Mouse (Mus musculus): ENCODE measurements around the gene Wdr6. TPM values are rescaled to one million over a fixed set of nuclear protein-coding genes. Genes with fewer than 3 reads are reported as not detected.
"Not testable (repeated sequence)": the region's sequence is repeated elsewhere in the genome, so short reads cannot be mapped to it uniquely, and the experiment has no call there.

The Wdr6 gene
- total and polyA plus RNA-seq, 3 experiments, result 43.5 to 44.9 TPM; not detected in 1

DNA sequence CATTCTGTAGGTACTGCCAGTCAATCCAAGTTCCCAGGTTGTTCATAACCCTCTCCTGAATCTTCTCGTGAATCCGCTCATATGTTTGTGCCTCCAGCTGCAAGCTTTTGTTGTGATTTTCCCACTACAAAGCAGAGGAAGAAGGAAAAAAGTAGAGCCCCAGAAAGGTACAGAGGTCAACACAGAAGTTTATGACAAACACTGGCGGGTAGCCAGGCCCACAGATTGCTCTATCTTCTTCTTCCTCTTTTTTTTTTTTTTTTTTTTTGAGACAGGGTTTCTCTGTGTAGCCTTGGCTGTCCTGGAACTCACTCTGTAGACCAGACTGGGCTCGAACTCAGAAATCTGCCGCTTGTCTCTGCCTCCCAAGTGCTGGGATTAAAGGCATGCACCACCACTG, 29.4 kb upstream of the Wdr6 start:
- not testable (repeated sequence) for H3K9ac ChIP-seq (ENCODE audit: control insufficient read depth, low read depth, low read length, poor library complexity, severe bottlenecking); H3K79me2 ChIP-seq (ENCODE audit: control insufficient read depth, insufficient read depth, low read length, poor library complexity); H3K27me3 ChIP-seq (ENCODE audit: control insufficient read depth in 1 of 2, insufficient read depth in 2 of 2, low read length in 2 of 2); H3K4me3 ChIP-seq (ENCODE audit: control insufficient read depth in 1 of 2, insufficient read depth in 1 of 2, low read depth in 2 of 2, low read length in 2 of 2); H3K9me3 ChIP-seq (replicated peaks; ENCODE audit: insufficient read depth, low read length); H3K4me1 ChIP-seq (ENCODE audit: control insufficient read depth in 1 of 2, insufficient read depth in 2 of 2, low read length in 2 of 2); H3K27ac ChIP-seq (ENCODE audit: control insufficient read depth, low read depth, low read length)
- peak; percentile 86 for DNase-seq (ENCODE audit: low read depth, low spot score)
- H3K36me3 ChIP-seq (ENCODE audit: control insufficient read depth in 1 of 2, insufficient read depth in 2 of 2, low read length in 2 of 2), result peaks cover 14 to 28% of the 10 kb centered on the region in 2 experiments
- peak; percentile 16 to 64; a peak in 2 of 4 replicates for TF ChIP-seq EP300 (IDR thresholded peaks at IDR 0.05; ENCODE audit: low read depth in 1 of 2, low read length in 2 of 2)
- TF ChIP-seq RCOR1 (IDR thresholded peaks at IDR 0.05; ENCODE audit: low read depth, low read length), result peak; percentile 92
- TF ChIP-seq SIN3A (IDR thresholded peaks at IDR 0.05; ENCODE audit: low read length), result 0 out of 2 replicates have a peak, but pooled peaks have one; percentile 34
- TF ChIP-seq ZNF384 (IDR thresholded peaks at IDR 0.05; ENCODE audit: low read depth, low read length), result peak; percentile 97
- 0 out of 2 replicates have a peak, but pooled peaks have one; percentile 26 for TF ChIP-seq GATA1 (IDR thresholded peaks at IDR 0.05; ENCODE audit: low read depth, low read length)

DNA sequence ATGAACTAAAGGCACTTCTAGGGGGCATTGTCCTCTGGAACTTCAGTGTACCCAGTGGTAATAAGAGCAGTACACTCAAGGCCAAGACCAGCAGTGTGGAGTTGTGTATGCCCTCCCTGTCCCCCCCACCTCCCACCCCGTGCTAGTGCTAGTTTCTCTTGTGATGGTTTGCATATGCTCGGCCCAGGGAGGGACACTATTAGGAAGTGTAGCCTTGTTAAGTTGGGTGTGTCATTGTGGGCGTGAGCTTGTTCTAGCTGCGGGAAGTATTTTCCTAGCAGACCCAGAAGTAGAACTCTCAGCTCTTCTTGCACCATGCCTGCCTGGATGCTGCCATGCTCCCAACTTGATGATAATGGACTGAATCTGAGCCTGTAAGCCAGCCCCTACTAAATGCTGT, 23.4 kb upstream of the Wdr6 start:
- no peak for TF ChIP-seq ZC3H11A (IDR thresholded peaks at IDR 0.05; ENCODE audit: low read depth, low read length)
- TF ChIP-seq MAZ (IDR thresholded peaks at IDR 0.05; ENCODE audit: low read depth, low read length), result no peak
- no peak for TF ChIP-seq ETS1 (IDR thresholded peaks at IDR 0.05; ENCODE audit: low read depth, low read length)
- TF ChIP-seq HCFC1 (IDR thresholded peaks at IDR 0.05; ENCODE audit: low read depth, low read length), result no peak
- TF ChIP-seq ZKSCAN1 (IDR thresholded peaks at IDR 0.05; ENCODE audit: low read depth, low read length), result no peak
- no peak for TF ChIP-seq TCF12 (IDR thresholded peaks at IDR 0.05; ENCODE audit: low read depth, low read length)
- TF ChIP-seq TAL1 (IDR thresholded peaks at IDR 0.05; ENCODE audit: low read length), result no peak
- no peak for TF ChIP-seq POLR2A (IDR thresholded peaks at IDR 0.05; ENCODE audit: control insufficient read depth in 1 of 2, insufficient read depth in 1 of 2, low read depth in 1 of 2, low read length in 2 of 2, poor library complexity in 1 of 2)
- no peak for TF ChIP-seq GABPA (IDR thresholded peaks at IDR 0.05; ENCODE audit: low read depth, low read length)
- no peak for TF ChIP-seq MAX (IDR thresholded peaks at IDR 0.05; ENCODE audit: low read length)
- TF ChIP-seq GATA1 (IDR thresholded peaks at IDR 0.05; ENCODE audit: low read depth, low read length), result no peak
- no peak for TF ChIP-seq RCOR1 (IDR thresholded peaks at IDR 0.05; ENCODE audit: low read depth, low read length)
- no peak for TF ChIP-seq MAFK (IDR thresholded peaks at IDR 0.05; ENCODE audit: borderline replicate concordance, low read depth, low read length)
- no peak for TF ChIP-seq EP300 (IDR thresholded peaks at IDR 0.05; ENCODE audit: low read depth in 1 of 2, low read length in 2 of 2)
- no peak for TF ChIP-seq CTCF (IDR thresholded peaks at IDR 0.05 in 2 of 3, conservative IDR thresholded peaks at IDR 0.05 in 1 of 3; ENCODE audit: control insufficient read depth in 1 of 3, insufficient read depth in 1 of 3, low read depth in 2 of 3, low read length in 3 of 3, poor library complexity in 1 of 3, severe bottlenecking in 1 of 3)
- TF ChIP-seq POLR2AphosphoS5 (IDR thresholded peaks at IDR 0.05; ENCODE audit: borderline replicate concordance, low read depth, low read length), result no peak
- TF ChIP-seq MYC (IDR thresholded peaks at IDR 0.05; ENCODE audit: low read depth, low read length), result no peak
- no peak for TF ChIP-seq NRF1 (IDR thresholded peaks at IDR 0.05; ENCODE audit: insufficient read depth, low read depth, low read length, poor library complexity, severe bottlenecking)
- no peak for TF ChIP-seq UBTF (IDR thresholded peaks at IDR 0.05; ENCODE audit: borderline replicate concordance, insufficient read depth, low read depth, low read length)
- no peak for TF ChIP-seq BHLHE40 (IDR thresholded peaks at IDR 0.05; ENCODE audit: borderline replicate concordance, low read depth, low read length)
- no peak for DNase-seq (ENCODE audit: low read depth, low spot score)
- H3K36me3 ChIP-seq (ENCODE audit: control insufficient read depth in 1 of 2, insufficient read depth in 2 of 2, low read length in 2 of 2), result peaks cover 0 to 9% of the 10 kb centered on the region in 2 experiments; a peak in 2 of 4 replicates
- H3K4me1 ChIP-seq (ENCODE audit: control insufficient read depth in 1 of 2, insufficient read depth in 2 of 2, low read length in 2 of 2), result no peaks in the 10 kb centered on the region
- no peak overlapping the region for H3K4me3 ChIP-seq (ENCODE audit: control insufficient read depth in 1 of 2, insufficient read depth in 1 of 2, low read depth in 2 of 2, low read length in 2 of 2)
- no peaks in the 10 kb centered on the region for H3K79me2 ChIP-seq (ENCODE audit: control insufficient read depth, insufficient read depth, low read length, poor library complexity)
- no peak overlapping the region for H3K9ac ChIP-seq (ENCODE audit: control insufficient read depth, low read depth, low read length, poor library complexity, severe bottlenecking)
- H3K27ac ChIP-seq (ENCODE audit: control insufficient read depth, low read depth, low read length), result no peak overlapping the region
- no peaks in the 10 kb centered on the region for H3K27me3 ChIP-seq (ENCODE audit: control insufficient read depth in 1 of 2, insufficient read depth in 2 of 2, low read length in 2 of 2)
- no peaks in the 10 kb centered on the region for H3K9me3 ChIP-seq (replicated peaks; ENCODE audit: insufficient read depth, low read length)
